Mouse (Mus musculus) heart, embryonic 10.5 days (tissue): Measurements from ENCODE around the gene Parvg. TPM values are rescaled to one million over a fixed set of nuclear protein-coding genes. Genes with fewer than 3 reads are reported as not detected.

Source experiments
- DNase-seq: peaks from one replicate; pipeline ENCODE4 v3.0.0-alpha.2; 2017; ENCODE audit warnings: low spot score
- H3K27ac ChIP-seq: fragments of 300-500 bp; sonication (generic); 2 replicates; pipeline ENCODE4 v1.5.1; 2016; ENCODE audit warnings: mild to moderate bottlenecking
- H3K27me3 ChIP-seq: fragments of 300-500 bp; sonication (generic); 2 replicates; pipeline ENCODE4 v1.6.1; 2016; ENCODE audit warnings: mild to moderate bottlenecking; ENCODE audit not compliant: poor library complexity, insufficient read depth, severe bottlenecking
- H3K36me3 ChIP-seq: fragments of 300-500 bp; sonication (generic); 2 replicates; pipeline ENCODE4 v1.6.1; 2016; ENCODE audit warnings: mild to moderate bottlenecking, moderate library complexity
- H3K4me1 ChIP-seq: fragments of 300-500 bp; sonication (generic); 2 replicates; pipeline ENCODE4 v1.6.1; 2016; ENCODE audit warnings: mild to moderate bottlenecking
- H3K4me3 ChIP-seq: fragments of 300-500 bp; sonication (generic); 2 replicates; pipeline ENCODE4 v1.5.1; 2016; ENCODE audit warnings: mild to moderate bottlenecking, moderate library complexity
- H3K9me3 ChIP-seq: fragments of 300-500 bp; sonication (generic); 2 replicates; pipeline ENCODE4 v1.6.1; 2016; ENCODE audit warnings: mild to moderate bottlenecking, moderate library complexity
- WGBS: fragments of 180-500 bp; shearing (Covaris S2); methylation state at CpG from one replicate; pipeline ENCODE4 v1.1.7; 2016; 5-methylcytosine and 5-hydroxymethylcytosine counted together
- polyA plus RNA-seq: library from polyadenylated mRNA; unstranded; fragments of >200 nt; fragmentation: Nextera tagmentation; extraction: Ambion mirVana; gene quantifications from 2 replicates; pipeline ENCODE4 v1.2.1, GENCODE M21; 2016

The Parvg gene
- polyA plus RNA-seq, 1 experiment from 2014 or later, result 1.0 TPM

- Histone ChIP-seq H3K27ac (no peak overlapping the region), H3K4me3 (no peak overlapping the region), H3K36me3 (no peaks in the 10 kb centered on the region), H3K9me3 (no peaks in the 10 kb centered on the region), H3K27me3 (0 out of 2 replicates have a peak, but pooled peaks cover 5% of the 10 kb centered on the region), H3K4me1 (no peaks in the 10 kb centered on the region)
- DNase-seq, result no peak
- WGBS, result 65% methylated on average over 12 of the region's 12 CpGs
These were observed 12.5 kb downstream of the Parvg start for GRCm38 (mm10) chr15:84336281-84336817.

- Histone ChIP-seq H3K4me1 (no peaks in the 10 kb centered on the region), H3K27ac (no peak overlapping the region), H3K4me3 (no peak overlapping the region), H3K9me3 (no peaks in the 10 kb centered on the region), H3K36me3 (no peaks in the 10 kb centered on the region), H3K27me3 (peaks cover 15% of the 10 kb centered on the region; the same call in 1 of the 2 replicates)
- DNase-seq, result no peak
- WGBS, result 69% methylated on average over 5 of the region's 5 CpGs
These were observed 13.8 kb downstream of the Parvg start for GRCm38 (mm10) chr15:84337599-84337998.

GRCm38 (mm10) chr15:84340926-84341325, 17.1 kb downstream of the Parvg start:
- Histone ChIP-seq H3K27ac (no peak overlapping the region), H3K4me3 (no peak overlapping the region), H3K27me3 (peaks cover 18% of the 10 kb centered on the region; the same call in 1 of the 2 replicates), H3K4me1 (0 out of 2 replicates have a peak, but pooled peaks cover 4% of the 10 kb centered on the region), H3K36me3 (no peaks in the 10 kb centered on the region), H3K9me3 (no peaks in the 10 kb centered on the region)
- DNase-seq, result no peak
- 55% methylated on average over 2 of the region's 2 CpGs for WGBS

DNA sequence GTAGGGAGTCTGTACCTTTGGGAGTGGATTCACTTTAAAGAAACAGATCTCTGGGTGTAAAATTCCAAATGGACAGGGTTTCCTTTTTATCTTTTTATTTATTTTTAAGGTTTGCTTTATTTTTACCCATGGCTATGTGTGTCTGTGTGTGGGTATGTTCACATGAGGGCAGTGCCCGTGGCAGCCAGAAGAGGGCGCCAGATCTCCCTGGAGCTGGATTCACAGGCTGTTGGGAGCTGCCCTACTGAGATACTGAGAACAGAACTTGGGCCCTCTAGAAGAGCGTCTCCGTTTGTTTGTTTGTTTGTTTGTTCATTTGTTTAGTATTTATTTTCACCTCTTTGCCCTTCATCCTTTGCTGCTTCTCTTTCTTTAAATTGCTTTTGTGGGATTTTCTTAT, 24.9 kb downstream of the Parvg start:
- WGBS, result 83% methylated on average over 4 of the region's 4 CpGs
- H3K4me1 ChIP-seq, result peaks cover 26% of the 10 kb centered on the region

GRCm38 (mm10) chr15:84349915-84350738, 26.3 kb downstream of the Parvg start:
- peaks cover 22% of the 10 kb centered on the region for H3K4me1 ChIP-seq
- H3K36me3 ChIP-seq, result no peaks in the 10 kb centered on the region
- no peak overlapping the region for H3K4me3 ChIP-seq
- H3K27ac ChIP-seq, result peak overlapping the region; percentile 10; the same call in 1 of the 2 replicates
- DNase-seq, result no peak
- WGBS, result 63% methylated on average over 14 of the region's 14 CpGs
- no peaks in the 10 kb centered on the region for H3K27me3 ChIP-seq
- H3K9me3 ChIP-seq, result no peaks in the 10 kb centered on the region; the same call in 1 of the 2 replicates

More for the DNA sequence above, 24.9 kb downstream of the Parvg start:
- Histone ChIP-seq H3K9me3 (no peaks in the 10 kb centered on the region; the same call in 1 of the 2 replicates), H3K4me3 (no peak overlapping the region), H3K36me3 (no peaks in the 10 kb centered on the region), H3K27me3 (no peaks in the 10 kb centered on the region), H3K27ac (no peak overlapping the region)
- no peak for DNase-seq

DNA sequence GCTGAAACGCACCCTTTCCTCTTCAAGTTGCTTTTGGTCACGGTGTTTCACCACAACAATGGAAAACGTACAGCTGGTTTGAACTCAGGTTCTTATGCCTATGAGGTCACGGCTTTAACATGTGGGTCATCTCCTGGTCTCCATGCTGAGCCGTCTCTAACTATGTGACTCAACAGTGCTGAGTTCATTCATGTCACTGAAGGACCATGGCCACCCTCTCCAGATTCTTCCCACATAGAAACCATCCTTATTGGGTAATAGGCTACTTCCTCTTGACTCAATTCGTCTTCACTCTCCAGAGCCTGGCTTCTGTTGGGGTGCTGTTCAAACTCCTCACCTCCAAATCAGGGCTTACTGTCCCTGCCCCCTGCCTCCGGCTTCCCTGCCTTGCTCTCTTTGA, 27.5 kb downstream of the Parvg start:
- no peak for DNase-seq
- Histone ChIP-seq H3K27ac (no peak overlapping the region), H3K4me3 (no peak overlapping the region), H3K27me3 (no peaks in the 10 kb centered on the region), H3K4me1 (peaks cover 22% of the 10 kb centered on the region), H3K9me3 (no peaks in the 10 kb centered on the region; the same call in 1 of the 2 replicates), H3K36me3 (no peaks in the 10 kb centered on the region)
- 84% methylated on average over 7 of the region's 7 CpGs for WGBS

GRCm38 (mm10) chr15:84351915-84352844, 28.4 kb downstream of the Parvg start:
- no peak for DNase-seq
- Histone ChIP-seq H3K27me3 (no peaks in the 10 kb centered on the region), H3K4me3 (no peak overlapping the region), H3K4me1 (peaks cover 22% of the 10 kb centered on the region), H3K9me3 (no peaks in the 10 kb centered on the region; the same call in 1 of the 2 replicates), H3K36me3 (no peaks in the 10 kb centered on the region), H3K27ac (peak overlapping the region; percentile 17; the same call in 1 of the 2 replicates)
- WGBS, result 55% methylated on average over 21 of the region's 21 CpGs

DNA sequence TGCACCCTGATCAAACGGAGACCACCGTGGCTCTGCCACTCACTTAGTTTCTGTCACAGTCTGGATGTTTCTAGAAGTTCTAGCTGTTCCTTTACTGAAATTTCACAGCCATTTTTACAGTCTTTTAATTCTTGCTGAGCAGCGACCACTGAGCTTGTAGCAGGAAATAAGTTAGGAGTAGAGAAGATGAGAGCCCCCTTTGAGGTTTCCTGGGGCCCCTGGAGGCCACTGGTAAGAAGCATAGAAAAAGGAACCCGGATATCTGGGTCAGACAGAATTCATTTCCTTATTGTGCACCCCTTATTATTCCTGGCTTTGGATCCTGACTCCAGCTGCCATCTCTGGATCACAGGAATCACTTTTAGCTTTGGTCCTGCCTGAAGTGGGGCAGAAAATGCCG, 31.3 kb downstream of the Parvg start:
- DNase-seq, result no peak
- H3K4me3 ChIP-seq, result no peak overlapping the region
- H3K9me3 ChIP-seq, result no peaks in the 10 kb centered on the region
- H3K27ac ChIP-seq, result no peak overlapping the region
- no peaks in the 10 kb centered on the region for H3K36me3 ChIP-seq
- H3K27me3 ChIP-seq, result no peaks in the 10 kb centered on the region
- peaks cover 19% of the 10 kb centered on the region for H3K4me1 ChIP-seq
- WGBS, result 80% methylated on average over 5 of the region's 5 CpGs

- 85% methylated on average over 3 of the region's 3 CpGs for WGBS
- no peak for DNase-seq
- Histone ChIP-seq H3K36me3 (no peaks in the 10 kb centered on the region), H3K4me1 (peaks cover 11% of the 10 kb centered on the region), H3K27ac (no peak overlapping the region), H3K4me3 (no peak overlapping the region), H3K27me3 (no peaks in the 10 kb centered on the region), H3K9me3 (0 out of 2 replicates have a peak, but pooled peaks cover 4% of the 10 kb centered on the region)
These were observed 40.9 kb downstream of the Parvg start for GRCm38 (mm10) chr15:84364746-84365145.

DNA sequence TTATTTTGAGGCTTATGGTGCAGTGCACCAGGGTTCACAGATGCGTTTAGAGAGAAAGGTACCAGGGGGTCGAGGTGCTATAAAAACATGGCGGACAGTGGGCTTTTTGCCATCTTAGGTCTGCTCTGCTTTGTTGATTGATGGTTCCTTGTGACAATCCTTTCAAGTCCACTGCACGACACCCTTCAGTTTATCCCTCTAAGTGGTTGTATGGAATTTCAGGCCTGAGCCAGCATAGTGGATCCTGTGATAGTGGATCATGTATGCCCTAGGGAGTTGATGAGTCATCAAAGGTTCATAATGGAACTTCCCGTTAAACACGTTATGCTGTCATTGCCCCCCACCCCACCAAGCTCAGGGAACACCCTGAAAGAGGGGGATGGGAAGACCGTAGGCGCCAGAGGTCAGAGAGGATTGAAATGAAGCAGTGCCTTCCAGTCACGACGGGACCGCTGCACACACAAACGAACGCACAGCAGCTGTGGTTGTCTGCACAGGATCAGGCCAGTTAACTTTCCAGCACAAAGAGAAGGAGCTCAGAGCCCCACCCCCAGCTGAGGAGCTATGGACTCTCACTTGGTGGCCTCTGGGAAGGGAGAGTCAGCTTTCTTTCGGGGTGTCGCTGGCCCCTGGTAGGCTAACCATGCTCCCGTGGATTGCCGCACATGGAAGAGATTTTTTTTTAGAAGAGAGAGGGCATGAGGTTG, 42.0 kb downstream of the Parvg start:
- H3K36me3 ChIP-seq, result no peaks in the 10 kb centered on the region
- H3K4me3 ChIP-seq, result no peak overlapping the region
- peaks cover 5% of the 10 kb centered on the region for H3K4me1 ChIP-seq
- H3K27ac ChIP-seq, result no peak overlapping the region
- H3K27me3 ChIP-seq, result no peaks in the 10 kb centered on the region
- 0 out of 2 replicates have a peak, but pooled peaks cover 4% of the 10 kb centered on the region for H3K9me3 ChIP-seq
- WGBS, result 72% methylated on average over 17 of the region's 17 CpGs
- no peak for DNase-seq

- Histone ChIP-seq H3K9me3 (0 out of 2 replicates have a peak, but pooled peaks cover 4% of the 10 kb centered on the region), H3K4me3 (no peak overlapping the region), H3K27me3 (no peaks in the 10 kb centered on the region), H3K4me1 (peaks cover 3% of the 10 kb centered on the region), H3K36me3 (no peaks in the 10 kb centered on the region), H3K27ac (no peak overlapping the region)
- 85% methylated on average over 10 of the region's 10 CpGs for WGBS
- DNase-seq, result no peak
These were observed 42.8 kb downstream of the Parvg start for GRCm38 (mm10) chr15:84366574-84366989.

DNA sequence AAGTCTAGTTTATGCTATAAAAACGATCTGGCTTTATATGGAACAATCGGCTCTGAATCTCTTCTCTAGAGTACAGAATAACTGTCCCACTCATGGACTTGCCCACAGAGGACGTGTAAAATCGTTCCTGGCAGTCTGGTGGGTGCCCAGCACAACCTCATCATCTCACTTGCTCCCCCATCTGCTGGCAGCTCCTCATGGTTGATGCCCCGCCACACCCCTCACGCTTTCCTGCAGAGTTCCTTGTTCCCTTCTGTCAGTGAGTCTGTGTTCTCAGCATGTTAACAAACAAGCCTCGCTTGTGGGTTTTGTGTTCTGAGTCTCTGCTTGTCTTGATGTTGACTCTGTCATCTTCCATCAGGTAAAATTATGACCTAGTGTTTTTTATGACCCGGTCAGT, 43.6 kb downstream of the Parvg start:
- H3K36me3 ChIP-seq, result no peaks in the 10 kb centered on the region
- WGBS, result 74% methylated on average over 8 of the region's 8 CpGs
- no peak for DNase-seq

More for the DNA sequence above, 43.6 kb downstream of the Parvg start:
- Histone ChIP-seq H3K4me1 (peaks cover 3% of the 10 kb centered on the region), H3K27me3 (no peaks in the 10 kb centered on the region), H3K9me3 (0 out of 2 replicates have a peak, but pooled peaks cover 4% of the 10 kb centered on the region), H3K27ac (no peak overlapping the region), H3K4me3 (no peak overlapping the region)
